Mouse (Mus musculus): ENCODE measurements at regions not wholly inside any gene's neighbourhood (a gene's known extent, or its start where the extent isn't known, plus 50 kb on each side); places are given as distances from the start of the nearest gene placed in this dataset.
"Not testable (repeated sequence)": the region's sequence is repeated elsewhere in the genome, so short reads cannot be mapped to it uniquely, and the experiment has no call there.

DNA sequence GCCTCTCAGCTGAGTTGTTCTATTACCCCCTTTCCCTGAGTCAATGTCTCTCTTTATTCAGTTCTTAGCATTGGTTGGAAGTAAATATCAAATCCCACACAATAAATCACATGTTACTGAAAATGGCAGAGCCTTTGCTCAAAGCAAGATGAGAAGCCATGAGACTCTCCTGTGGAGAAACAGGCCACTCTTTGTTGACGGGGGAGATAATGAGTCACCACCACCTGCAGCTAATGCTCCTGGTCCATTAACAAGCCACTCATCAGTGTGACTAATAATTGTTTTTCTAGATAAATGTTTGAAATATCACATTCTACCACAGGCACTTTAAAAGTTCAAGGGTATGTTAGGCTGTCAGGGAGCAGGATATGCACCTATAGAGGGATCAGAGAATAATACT is 61.0 kb upstream of the Galnt18 start:
- DNase-seq: no peak

DNA sequence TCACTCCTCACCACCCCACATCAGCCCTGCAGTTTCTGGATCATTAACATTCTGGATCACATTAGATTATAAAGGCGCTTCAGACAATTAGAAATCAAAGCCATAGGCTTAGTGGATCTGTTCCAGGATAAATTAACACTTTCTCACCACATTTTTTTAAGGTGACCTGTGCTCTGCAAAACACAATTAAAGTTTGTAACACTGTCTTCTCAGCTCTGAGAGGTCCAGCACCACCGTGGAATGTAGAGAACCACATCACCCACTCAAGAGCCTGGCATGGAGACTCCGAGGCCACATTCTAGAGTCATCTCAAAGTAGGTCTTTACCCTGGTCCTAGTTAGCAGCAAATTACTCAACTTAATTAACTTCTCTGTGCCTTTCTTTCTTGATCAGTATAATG is 58.4 kb upstream of the Galnt18 start:
- no peak for DNase-seq

DNA sequence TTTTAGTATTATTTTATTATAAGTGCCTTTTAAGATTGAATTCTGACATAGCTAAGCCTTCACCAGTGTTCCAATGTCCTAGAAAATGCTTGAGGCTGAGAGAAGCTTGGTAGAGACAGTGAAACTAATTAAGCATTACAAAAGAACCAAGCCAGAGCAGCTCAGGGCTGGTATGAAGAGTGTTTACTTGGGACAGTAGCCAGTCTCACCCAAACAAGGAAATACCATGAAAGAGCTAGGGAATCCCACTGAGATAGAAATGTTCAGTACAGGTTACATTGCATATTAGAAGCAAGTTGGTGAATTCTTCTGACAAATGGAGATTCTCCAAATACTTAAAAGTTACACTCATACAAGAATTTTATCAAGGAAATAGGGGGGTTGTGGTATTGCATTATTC is 54.6 kb upstream of the Galnt18 start:
- not testable (repeated sequence) for DNase-seq

DNA sequence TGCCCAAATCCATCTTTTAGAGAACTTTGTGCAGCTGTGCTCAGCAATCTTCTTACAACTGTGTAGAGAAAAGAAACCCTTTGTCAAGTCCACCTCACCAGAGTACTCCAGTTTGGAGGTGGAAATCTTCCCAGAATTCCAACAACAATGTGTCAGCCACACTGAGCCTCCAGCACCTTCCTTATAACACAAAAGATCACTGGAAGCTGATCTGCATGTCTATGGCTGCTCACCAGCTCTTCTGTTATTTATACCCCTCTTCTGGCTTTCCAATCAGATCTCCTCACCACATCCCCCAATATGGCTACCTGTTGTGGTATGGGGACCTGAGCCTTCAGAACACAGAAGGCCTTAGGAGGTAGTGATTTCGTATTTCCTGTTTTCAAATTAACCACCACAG is 50.2 kb upstream of the Galnt18 start:
- DNase-seq: no peak
